Mouse (Mus musculus) E14TG2a.4 (cell line): ENCODE data around the gene Crls1.

Experiments
- H3K27me3 ChIP-seq: 2 replicates; pipeline ENCODE4 v1.6.1; 2014; ENCODE audit warnings: low read length, control low read depth; ENCODE audit not compliant: insufficient read depth
- H3K36me3 ChIP-seq: 2 replicates; pipeline ENCODE4 v1.6.1; 2014; ENCODE audit warnings: low read length, control low read depth; ENCODE audit not compliant: insufficient read depth
- H3K4me1 ChIP-seq: replicated peaks from 2 replicates; pipeline ENCODE4 v1.6.1; 2014; ENCODE audit warnings: low read depth, low read length, control low read depth
- H3K4me3 ChIP-seq: replicated peaks from 2 replicates; pipeline ENCODE4 v1.5.1; 2014; ENCODE audit warnings: mild to moderate bottlenecking, low read length
- H3K9me3 ChIP-seq: 2 replicates; pipeline ENCODE4 v1.6.1; 2014; ENCODE audit warnings: low read length, control low read depth
- CTCF ChIP-seq: conservative IDR thresholded peaks from 2 replicates; pipeline ENCODE4 v1.5.1; 2014; ENCODE audit warnings: low read length
- NANOG ChIP-seq: IDR thresholded peaks from 2 replicates; pipeline ENCODE4 v1.6.1; 2014; ENCODE audit warnings: borderline replicate concordance, low read length, mixed read lengths
- POU5F1 ChIP-seq: IDR thresholded peaks from 2 replicates; pipeline ENCODE4 v1.6.1; 2014; ENCODE audit warnings: low read length, borderline replicate concordance

The Crls1 gene

DNA sequence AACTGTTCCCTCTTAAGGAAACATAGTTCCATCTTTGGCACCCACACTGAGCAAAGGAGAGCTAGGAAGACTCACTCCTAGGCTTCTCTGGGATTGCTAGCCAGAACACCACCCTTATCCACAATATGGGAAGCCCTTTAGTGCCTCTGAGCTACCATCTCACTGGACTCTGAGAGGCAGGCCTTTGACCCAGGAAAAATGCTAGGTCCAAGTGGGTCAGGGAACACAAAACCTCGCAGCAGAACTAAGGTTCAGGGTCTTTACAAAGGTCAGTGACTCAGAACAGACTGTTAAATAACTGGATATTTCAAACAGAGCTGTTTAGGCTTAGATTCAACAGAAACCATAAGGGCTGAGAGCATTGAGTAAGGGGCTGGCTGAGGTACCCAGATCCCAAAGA is 30.5 kb downstream of the Crls1 start:
- Histone ChIP-seq H3K36me3 (peaks cover 32% of the 10 kb centered on the region), H3K4me1 (peaks cover 54% of the 10 kb centered on the region), H3K4me3 (no peak overlapping the region), H3K27me3 (peaks cover 34% of the 10 kb centered on the region), H3K9me3 (no peaks in the 10 kb centered on the region; the same call in 1 of the 2 replicates)
- no peak for TF ChIP-seq CTCF

DNA sequence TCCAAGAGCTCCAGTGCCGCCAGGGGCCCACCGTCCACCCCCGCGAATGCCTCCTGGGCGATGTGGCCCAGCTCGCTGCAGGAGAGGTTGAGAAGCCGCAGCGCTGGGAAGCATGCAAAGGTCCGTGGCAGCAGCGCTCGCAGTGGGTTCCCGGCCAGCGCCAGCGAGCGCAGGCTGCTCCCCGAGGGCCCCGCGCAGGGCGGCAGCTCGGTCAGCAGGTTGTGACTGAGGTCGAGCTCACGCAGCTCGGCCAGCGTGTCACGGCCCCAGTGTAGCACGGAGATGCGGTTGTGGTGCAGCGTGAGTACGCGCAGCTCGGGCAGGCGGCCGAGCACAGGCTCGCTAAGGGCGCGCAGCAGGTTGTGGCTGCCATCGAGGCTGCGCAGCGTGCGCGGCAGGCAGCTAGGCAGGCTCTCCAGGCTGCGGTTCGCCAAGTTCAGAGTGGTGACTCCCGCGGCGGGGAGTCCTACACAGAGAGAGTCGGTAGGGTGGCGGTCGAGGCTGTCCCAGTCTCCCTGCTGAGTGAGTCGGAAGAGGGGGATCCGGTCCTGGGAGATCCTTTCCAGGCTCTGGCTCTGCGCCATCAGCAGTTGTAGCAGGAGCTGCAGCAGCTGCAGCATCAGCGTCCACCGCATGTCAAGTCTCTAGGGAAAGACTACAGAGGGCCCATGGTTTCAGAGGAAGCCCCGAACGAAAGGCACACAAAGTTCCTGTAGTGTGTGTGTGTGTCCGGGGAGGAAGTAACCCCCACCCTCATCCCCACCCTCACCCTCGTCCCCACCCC is 33.0 kb downstream of the Crls1 start:
- peaks cover 53% of the 10 kb centered on the region for H3K4me1 ChIP-seq
- peak overlapping the region; percentile 83 for H3K4me3 ChIP-seq
- H3K36me3 ChIP-seq, result peaks cover 32% of the 10 kb centered on the region
- H3K9me3 ChIP-seq, result no peaks in the 10 kb centered on the region; the same call in 1 of the 2 replicates
- TF ChIP-seq POU5F1, result no peak
- TF ChIP-seq CTCF, result no peak
- TF ChIP-seq NANOG, result no peak
- H3K27me3 ChIP-seq, result peaks cover 34% of the 10 kb centered on the region

GRCm38 (mm10) chr2:132880844-132881645 is 34.6 kb downstream of the Crls1 start, which contains the start of gene Lrrn4:
Gene Lrrn4 (minus strand): TSS chr2:132880891.
- Histone ChIP-seq H3K9me3 (no peaks in the 10 kb centered on the region), H3K27me3 (peaks cover 34% of the 10 kb centered on the region), H3K4me3 (peak within 1 kb of the TSS; percentile 83), H3K36me3 (peaks cover 17% of the 10 kb centered on the region), H3K4me1 (peaks cover 45% of the 10 kb centered on the region)
- no peak for TF ChIP-seq POU5F1
- no peak for TF ChIP-seq CTCF
- TF ChIP-seq NANOG, result peak; percentile 83

DNA sequence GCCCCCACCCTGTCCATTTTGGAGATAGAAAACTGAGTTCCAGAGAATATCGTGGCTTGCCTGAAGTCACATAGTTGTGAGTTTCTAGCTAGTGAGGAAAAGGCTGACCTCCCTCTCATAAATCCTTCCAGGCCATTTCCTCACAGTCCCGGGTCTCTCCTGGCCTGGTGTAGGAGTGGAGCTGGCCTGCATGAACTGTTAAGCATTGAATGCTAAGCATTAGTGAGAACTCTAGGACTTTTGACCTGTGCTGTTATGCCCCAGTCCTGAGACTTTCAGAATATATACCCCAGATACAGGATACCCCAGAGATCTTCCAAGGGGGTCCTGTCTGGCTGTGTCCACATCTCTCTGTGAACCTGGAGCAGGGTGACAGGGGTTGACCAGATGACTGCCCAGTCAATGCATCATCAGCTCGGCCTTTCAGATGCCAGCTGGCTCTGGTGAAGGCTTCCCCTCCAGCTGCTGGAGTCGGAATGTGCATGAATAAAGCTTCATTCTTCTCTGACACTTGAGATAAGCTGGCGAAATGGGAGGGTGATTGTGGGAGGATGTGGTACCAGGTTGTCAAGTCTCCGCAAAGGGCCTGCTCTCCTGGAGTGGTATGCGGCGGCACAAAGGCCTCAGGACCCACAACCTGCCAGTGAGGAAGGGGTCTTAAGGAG is 38.0 kb downstream of the Crls1 start:
- H3K36me3 ChIP-seq, result no peaks in the 10 kb centered on the region
- peaks cover under 1% of the 10 kb centered on the region for H3K27me3 ChIP-seq
- H3K4me1 ChIP-seq, result peaks cover 31% of the 10 kb centered on the region
- H3K9me3 ChIP-seq, result no peaks in the 10 kb centered on the region
- TF ChIP-seq NANOG (no peak), POU5F1 (no peak), CTCF (no peak)
- H3K4me3 ChIP-seq, result no peak overlapping the region

GRCm38 (mm10) chr2:132885312-132885711 is 38.8 kb downstream of the Crls1 start:
- Histone ChIP-seq H3K27me3 (no peaks in the 10 kb centered on the region; the same call in 1 of the 2 replicates), H3K36me3 (no peaks in the 10 kb centered on the region), H3K4me1 (peaks cover 24% of the 10 kb centered on the region), H3K4me3 (no peak overlapping the region), H3K9me3 (no peaks in the 10 kb centered on the region)
- TF ChIP-seq CTCF (no peak), POU5F1 (no peak), NANOG (no peak)

- no peak for TF ChIP-seq NANOG
- TF ChIP-seq POU5F1, result no peak
- no peak for TF ChIP-seq CTCF
- Histone ChIP-seq H3K4me3 (no peak overlapping the region), H3K36me3 (no peaks in the 10 kb centered on the region), H3K9me3 (peaks cover 5% of the 10 kb centered on the region; the same call in 1 of the 2 replicates), H3K27me3 (no peaks in the 10 kb centered on the region), H3K4me1 (no peaks in the 10 kb centered on the region)
These were observed 47.4 kb downstream of the Crls1 start for GRCm38 (mm10) chr2:132893826-132894225.

GRCm38 (mm10) chr2:132898211-132898610 is 51.7 kb downstream of the Crls1 start:
- Histone ChIP-seq H3K4me1 (no peaks in the 10 kb centered on the region), H3K36me3 (no peaks in the 10 kb centered on the region), H3K4me3 (no peak overlapping the region), H3K27me3 (peaks cover 4% of the 10 kb centered on the region; the same call in 1 of the 2 replicates), H3K9me3 (peaks cover 5% of the 10 kb centered on the region; the same call in 1 of the 2 replicates)
- TF ChIP-seq NANOG (no peak), CTCF (no peak), POU5F1 (no peak)

DNA sequence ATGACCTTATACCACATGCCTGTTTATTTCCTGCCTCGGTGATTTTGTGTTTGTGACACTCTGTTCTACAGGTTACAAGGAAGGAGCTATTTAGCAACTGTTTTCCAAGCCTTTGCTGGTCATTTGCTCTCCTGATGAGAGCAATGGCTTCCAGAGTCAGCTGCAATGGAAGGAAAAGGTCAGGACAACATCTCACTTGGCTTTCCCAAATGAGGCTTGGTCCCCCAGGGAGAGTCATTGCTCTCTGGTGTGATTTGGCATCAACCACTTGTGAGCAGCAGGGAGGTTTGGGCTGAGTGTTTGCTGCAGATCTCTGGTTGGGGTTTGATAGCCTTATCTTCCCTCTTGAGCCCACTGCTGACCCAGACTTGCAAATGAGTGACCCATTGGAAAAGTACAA is 54.1 kb downstream of the Crls1 start:
- Histone ChIP-seq H3K4me3 (no peak overlapping the region), H3K27me3 (peaks cover 4% of the 10 kb centered on the region)
- TF ChIP-seq POU5F1, result no peak
- TF ChIP-seq CTCF, result no peak
- no peak for TF ChIP-seq NANOG

More for the DNA sequence above, 54.1 kb downstream of the Crls1 start:
- Histone ChIP-seq H3K36me3 (no peaks in the 10 kb centered on the region), H3K4me1 (0 out of 2 replicates have a peak, but pooled peaks cover 2% of the 10 kb centered on the region), H3K9me3 (no peaks in the 10 kb centered on the region)
